In genomic region chr10:99383028-99383427, GRCm38 (mm10) we compare ENCODE assay signal across 18 mouse cellular contexts.
DNase-seq lines count a peak whose midpoint lies in the region; ATAC-seq lines count a peak whose summit lies in the region.
"Had no signal": no experiment of that assay in that cellular context is flagged by ENCODE, and none has a peak within 500 bp of the region (broad histone marks: within the 10 kb centered on the region; RNA-seq: fewer than 3 reads in every experiment).

No protein-coding gene starts in this region.

- peaks cover 11% of the 10 kb centered on the region for H3K4me1 ChIP-seq in heart, embryonic 16.5 days (ENCODE audit: control insufficient read depth, insufficient read depth, low read length)
- H3K4me1 ChIP-seq: hindbrain, embryonic 15.5 days had no signal

- H3K27ac ChIP-seq in heart, embryonic 16.5 days (ENCODE audit: low read length) = no peak overlapping the region
- H3K27ac ChIP-seq: hindbrain, embryonic 15.5 days; macrophage had no signal

- no peaks in the 10 kb centered on the region for H3K9me3 ChIP-seq in heart, embryonic 16.5 days (replicated peaks; ENCODE audit: control insufficient read depth, low read length)
- H3K9me3 ChIP-seq: hindbrain, embryonic 15.5 days had no signal

- ATAC-seq in heart, embryonic 16.5 days (replicated peaks; ENCODE audit: extremely low read depth, insufficient read depth, low FRiP score) = no peak
- ATAC-seq in megakaryocyte, adult 5-6 weeks (ENCODE audit: poor library complexity, severe bottlenecking) = peak; percentile 45; the same call in 1 of the 2 replicates
- ATAC-seq: forebrain, embryonic 14.5 days; liver, postnatal 0 days had no signal

- H3K9ac ChIP-seq in heart, embryonic 16.5 days (ENCODE audit: low read length) = no peak overlapping the region
- H3K9ac ChIP-seq: hindbrain, embryonic 15.5 days; liver, postnatal 0 days had no signal

- H3K27me3 ChIP-seq in heart, embryonic 16.5 days (ENCODE audit: control insufficient read depth, insufficient read depth, low read length) = no peaks in the 10 kb centered on the region
- H3K27me3 ChIP-seq: hindbrain, embryonic 15.5 days had no signal

- DNase-seq in heart, adult 11 months = no peak
- DNase-seq in 416B (ENCODE audit: low read depth) = peak; percentile 65
- peak; percentile 84 for DNase-seq in MN1 (ENCODE audit: low spot score)
- no peak for DNase-seq in urinary bladder, postnatal 25 days (ENCODE audit: low spot score)
- no peak for DNase-seq in right cerebral cortex, adult 2 months (ENCODE audit: low spot score in 2 of 2)
- DNase-seq: adrenal gland, adult 8-10 months; embryo, embryonic 11 days; heart, postnatal 10 days; kidney, adult 18-20 months; kidney, postnatal 25 days; liver, postnatal 0 days; midbrain, embryonic 14.5 days; spleen, adult 18-20 months had no signal

- no peaks in the 10 kb centered on the region for H3K36me3 ChIP-seq in heart, embryonic 16.5 days (ENCODE audit: control insufficient read depth, insufficient read depth)
- H3K36me3 ChIP-seq: hindbrain, embryonic 15.5 days had no signal

- peak overlapping the region; percentile 37; the same call in 1 of the 2 replicates for H3K4me2 ChIP-seq in heart, embryonic 16.5 days (ENCODE audit: low read depth, low read length)
- H3K4me2 ChIP-seq: hindbrain, embryonic 15.5 days had no signal

- no peak overlapping the region for H3K4me3 ChIP-seq in heart, embryonic 16.5 days (ENCODE audit: low read length)
- H3K4me3 ChIP-seq: hindbrain, embryonic 15.5 days had no signal

- WGBS in heart, embryonic 16.5 days = 55% methylated on average over 4 of the region's 4 CpGs

Comparison
In these comparisons a context has a peak if more than half of its experiments do, and no peak if none do; other contexts are left out.
1. DNase-seq: peak in 416B (single experiment) and MN1 (single experiment); none in heart, adult 11 months (single experiment), urinary bladder, postnatal 25 days (single experiment) and right cerebral cortex, adult 2 months (0 of 2).